Mouse (Mus musculus): ENCODE results near the gene Flt3. TPM values are rescaled to one million over a fixed set of nuclear protein-coding genes. Genes with fewer than 3 reads are reported as not detected.

Flt3 gene
- polyA plus RNA-seq, 1 experiment = 5.9 TPM

GRCm38 (mm10) chr5:147294121-147294520 is 106.2 kb downstream of the Flt3 start:
- DNase-seq (ENCODE audit: extremely low spot score in 1 of 2, low spot score in 1 of 2) = no peak

- DNase-seq (ENCODE audit: extremely low spot score in 1 of 2, low spot score in 1 of 2) = peak; percentile 10 to 68
These were observed 107.0 kb downstream of the Flt3 start for GRCm38 (mm10) chr5:147293127-147293910.

- no peak for DNase-seq (ENCODE audit: extremely low spot score in 1 of 2, low spot score in 1 of 2)
These were observed 107.7 kb downstream of the Flt3 start for GRCm38 (mm10) chr5:147292506-147293120.

GRCm38 (mm10) chr5:147291764-147292505 is 108.4 kb downstream of the Flt3 start:
- DNase-seq (ENCODE audit: extremely low spot score in 1 of 2, low spot score in 1 of 2) = no peak

- DNase-seq (ENCODE audit: extremely low spot score in 1 of 2, low spot score in 1 of 2) = no peak
These were observed 115.9 kb downstream of the Flt3 start for GRCm38 (mm10) chr5:147284365-147284764.

Other genes starting within 250 kb of the Flt3 start
- gene Gsx1, start 211.8 kb downstream of the Flt3 start, polyA plus RNA-seq (2012; rRNA removed) = 0.74 and 0.86 TPM in 2 replicates
- not detected in 2 replicates for gene Pdx1, start 130.5 kb downstream of the Flt3 start, polyA plus RNA-seq (2012; rRNA removed)
- 0.04 and 0.08 TPM in 2 replicates for gene Cdx2, start 93.2 kb downstream of the Flt3 start, polyA plus RNA-seq (2012; rRNA removed)
- gene Urad, start 78.0 kb downstream of the Flt3 start, polyA plus RNA-seq (2012; rRNA removed) = not detected in 2 replicates
- 48.7 and 55.7 TPM in 2 replicates for gene Pan3, start 29.7 kb upstream of the Flt3 start, polyA plus RNA-seq (2012; rRNA removed)